13 mouse cellular contexts compared by ENCODE assay signal in the genomic region with DNA sequence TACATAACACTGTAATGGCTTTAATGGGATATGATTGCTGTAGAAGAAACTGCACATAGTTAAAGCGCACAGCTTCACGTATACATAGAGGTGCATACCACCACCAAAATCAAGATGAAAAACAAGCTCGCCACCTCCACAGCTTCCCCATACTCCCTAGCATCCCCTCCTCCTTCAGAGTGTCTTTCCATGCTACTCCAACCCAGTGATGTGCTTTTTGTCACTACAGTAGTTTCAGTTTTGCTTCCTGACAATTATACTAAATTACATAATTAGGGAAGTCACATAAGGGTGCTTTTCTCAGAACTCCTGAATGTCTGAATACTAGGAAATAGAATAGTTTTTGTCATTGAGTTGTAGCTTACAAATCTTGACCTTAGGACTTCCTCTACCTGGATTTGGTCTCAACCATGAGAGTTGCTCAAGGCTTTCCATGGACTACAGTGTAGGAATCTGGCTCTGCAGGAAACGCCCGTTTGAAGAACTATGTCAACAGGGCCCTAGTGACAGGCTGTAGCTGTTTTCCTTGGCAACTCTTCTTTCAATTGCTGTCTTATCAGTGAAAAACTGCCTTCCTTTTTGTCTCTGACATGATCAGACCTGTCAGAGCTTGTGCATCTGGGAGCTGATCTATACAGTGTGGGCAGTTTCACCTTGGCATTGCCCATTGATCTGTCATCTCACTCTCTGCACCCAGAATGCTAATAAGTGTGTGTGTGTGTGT.
DNase-seq lines count a peak whose midpoint lies in the region; ATAC-seq and TF ChIP-seq lines count a peak whose summit lies in the region.
"Had no signal": no experiment of that assay in that cellular context is flagged by ENCODE, and none has a peak within 500 bp of the region (broad histone marks: within the 10 kb centered on the region; RNA-seq: fewer than 3 reads in every experiment).

No protein-coding gene starts in this region.

- H3K9me3 ChIP-seq in hindbrain, embryonic 16.5 days (ENCODE audit: control insufficient read depth, low read length) = no peaks in the 10 kb centered on the region
- H3K9me3 ChIP-seq in hindbrain, embryonic 10.5 days = no peaks in the 10 kb centered on the region
- H3K9me3 ChIP-seq in lung, postnatal 0 days (ENCODE audit: low read length) = no peaks in the 10 kb centered on the region
- H3K9me3 ChIP-seq: forebrain, embryonic 12.5 days; limb, embryonic 12.5 days; neural tube, embryonic 13.5 days had no signal

- no peaks in the 10 kb centered on the region for H3K36me3 ChIP-seq in hindbrain, embryonic 16.5 days (ENCODE audit: control insufficient read depth, insufficient read depth, low read length)
- no peaks in the 10 kb centered on the region for H3K36me3 ChIP-seq in hindbrain, embryonic 10.5 days
- no peaks in the 10 kb centered on the region for H3K36me3 ChIP-seq in lung, postnatal 0 days (ENCODE audit: insufficient read depth, low read length)
- H3K36me3 ChIP-seq: forebrain, embryonic 12.5 days; limb, embryonic 12.5 days; neural tube, embryonic 13.5 days had no signal

- no peaks in the 10 kb centered on the region for H3K27me3 ChIP-seq in hindbrain, embryonic 16.5 days (replicated peaks; ENCODE audit: control insufficient read depth, insufficient read depth, low read length)
- H3K27me3 ChIP-seq in hindbrain, embryonic 10.5 days (ENCODE audit: insufficient read depth, poor library complexity, severe bottlenecking) = no peaks in the 10 kb centered on the region
- no peaks in the 10 kb centered on the region for H3K27me3 ChIP-seq in lung, postnatal 0 days (replicated peaks; ENCODE audit: insufficient read depth, low read length)
- H3K27me3 ChIP-seq: forebrain, embryonic 12.5 days; limb, embryonic 12.5 days; neural tube, embryonic 13.5 days had no signal

- H3K27ac ChIP-seq in hindbrain, embryonic 16.5 days (ENCODE audit: low read depth, low read length) = no peak overlapping the region
- H3K27ac ChIP-seq in hindbrain, embryonic 10.5 days = no peak overlapping the region
- no peak overlapping the region for H3K27ac ChIP-seq in lung, postnatal 0 days (ENCODE audit: low read length)
- H3K27ac ChIP-seq: forebrain, embryonic 12.5 days; limb, embryonic 12.5 days; neural tube, embryonic 13.5 days had no signal

- H3K4me1 ChIP-seq in hindbrain, embryonic 16.5 days (ENCODE audit: control insufficient read depth, insufficient read depth, low read depth, low read length) = no peaks in the 10 kb centered on the region
- H3K4me1 ChIP-seq in hindbrain, embryonic 10.5 days (replicated peaks) = no peaks in the 10 kb centered on the region
- 0 out of 2 replicates have a peak, but pooled peaks cover 4% of the 10 kb centered on the region for H3K4me1 ChIP-seq in lung, postnatal 0 days (ENCODE audit: insufficient read depth, low read depth, low read length)
- H3K4me1 ChIP-seq: forebrain, embryonic 12.5 days; limb, embryonic 12.5 days; neural tube, embryonic 13.5 days had no signal

- H3K9ac ChIP-seq in hindbrain, embryonic 16.5 days (ENCODE audit: low read depth, low read length) = no peak overlapping the region
- no peak overlapping the region for H3K9ac ChIP-seq in lung, postnatal 0 days (replicated peaks; ENCODE audit: low read depth)
- H3K9ac ChIP-seq: forebrain, embryonic 12.5 days; limb, embryonic 12.5 days; neural tube, embryonic 13.5 days had no signal

- ATAC-seq in hindbrain, embryonic 16.5 days = peak; percentile 40; the same call in 1 of the 2 replicates
- ATAC-seq in granulocyte monocyte progenitor cell, adult 5-6 weeks (replicated peaks; ENCODE audit: poor library complexity, severe bottlenecking) = peak; percentile 59
- ATAC-seq in lung, postnatal 0 days = peak; percentile 93
- ATAC-seq: activated CD4-positive, CD25-positive, alpha-beta regulatory T cell, adult 4 months had no signal

- TF ChIP-seq EP300 in lung, postnatal 0 days (IDR thresholded peaks at IDR 0.05) = peak; percentile 78

- no peak overlapping the region for H3K4me2 ChIP-seq in hindbrain, embryonic 16.5 days (ENCODE audit: low read length)
- no peak overlapping the region for H3K4me2 ChIP-seq in lung, postnatal 0 days (replicated peaks; ENCODE audit: low read depth, low read length)
- H3K4me2 ChIP-seq: forebrain, embryonic 12.5 days; limb, embryonic 12.5 days; neural tube, embryonic 13.5 days had no signal

- WGBS in hindbrain, embryonic 16.5 days = 80% methylated on average over 5 of the region's 5 CpGs
- 87% methylated on average over 5 of the region's 5 CpGs for WGBS in hindbrain, embryonic 10.5 days
- 55% methylated on average over 5 of the region's 5 CpGs for WGBS in lung, postnatal 0 days

- no peak for DNase-seq in hindbrain, embryonic 10.5 days (ENCODE audit: low spot score)
- DNase-seq in fat pad, adult 2 months (ENCODE audit: extremely low read depth, low read depth, low spot score) = peak; percentile 69
- DNase-seq in lung, postnatal 0 days (ENCODE audit: low spot score) = peak; percentile 73
- DNase-seq in ovary, postnatal 14 days (ENCODE audit: low spot score) = no peak
- DNase-seq in layer of hippocampus, adult 11-12 months (ENCODE audit: low spot score) = no peak
- no peak for DNase-seq in MN1 (ENCODE audit: low spot score)
- DNase-seq: thymus, adult 18-20 months had no signal

- no peak for TF ChIP-seq CTCF in lung, postnatal 0 days (IDR thresholded peaks at IDR 0.05)

- no peak overlapping the region for H3K4me3 ChIP-seq in hindbrain, embryonic 16.5 days (ENCODE audit: low read length)
- no peak overlapping the region for H3K4me3 ChIP-seq in hindbrain, embryonic 10.5 days
- no peak overlapping the region for H3K4me3 ChIP-seq in lung, postnatal 0 days (ENCODE audit: low read depth, low read length)
- H3K4me3 ChIP-seq: forebrain, embryonic 12.5 days; limb, embryonic 12.5 days; neural tube, embryonic 13.5 days had no signal

Comparison
In these comparisons a context has a peak if more than half of its experiments do, and no peak if none do; other contexts are left out.
1. ATAC-seq: peak in every context shown above with its lines; median percentile 93 in lung, postnatal 0 days; 59 in granulocyte monocyte progenitor cell, adult 5-6 weeks; 40 in hindbrain, embryonic 16.5 days.
2. DNase-seq: peak in fat pad, adult 2 months (single experiment) and lung, postnatal 0 days (single experiment); none in hindbrain, embryonic 10.5 days (single experiment), ovary, postnatal 14 days (single experiment), layer of hippocampus, adult 11-12 months (single experiment) and MN1 (single experiment).